Mouse (Mus musculus): ENCODE measurements around the gene Mis18bp1. TPM values are rescaled to one million over a fixed set of nuclear protein-coding genes. Genes with fewer than 3 reads are reported as not detected.
A peak's percentile ranks its signal among the peaks of the same experiment; 100 is the strongest.
"Not testable (repeated sequence)": the region's sequence is repeated elsewhere in the genome, so short reads cannot be mapped to it uniquely, and the experiment has no call there.

Gene Mis18bp1
- total RNA-seq (2021), result under 1 TPM; 0.19 to 0.48 TPM
- long read RNA-seq, experiment 1, result 0 reads
- long read RNA-seq, experiment 2, result 0 reads

DNA sequence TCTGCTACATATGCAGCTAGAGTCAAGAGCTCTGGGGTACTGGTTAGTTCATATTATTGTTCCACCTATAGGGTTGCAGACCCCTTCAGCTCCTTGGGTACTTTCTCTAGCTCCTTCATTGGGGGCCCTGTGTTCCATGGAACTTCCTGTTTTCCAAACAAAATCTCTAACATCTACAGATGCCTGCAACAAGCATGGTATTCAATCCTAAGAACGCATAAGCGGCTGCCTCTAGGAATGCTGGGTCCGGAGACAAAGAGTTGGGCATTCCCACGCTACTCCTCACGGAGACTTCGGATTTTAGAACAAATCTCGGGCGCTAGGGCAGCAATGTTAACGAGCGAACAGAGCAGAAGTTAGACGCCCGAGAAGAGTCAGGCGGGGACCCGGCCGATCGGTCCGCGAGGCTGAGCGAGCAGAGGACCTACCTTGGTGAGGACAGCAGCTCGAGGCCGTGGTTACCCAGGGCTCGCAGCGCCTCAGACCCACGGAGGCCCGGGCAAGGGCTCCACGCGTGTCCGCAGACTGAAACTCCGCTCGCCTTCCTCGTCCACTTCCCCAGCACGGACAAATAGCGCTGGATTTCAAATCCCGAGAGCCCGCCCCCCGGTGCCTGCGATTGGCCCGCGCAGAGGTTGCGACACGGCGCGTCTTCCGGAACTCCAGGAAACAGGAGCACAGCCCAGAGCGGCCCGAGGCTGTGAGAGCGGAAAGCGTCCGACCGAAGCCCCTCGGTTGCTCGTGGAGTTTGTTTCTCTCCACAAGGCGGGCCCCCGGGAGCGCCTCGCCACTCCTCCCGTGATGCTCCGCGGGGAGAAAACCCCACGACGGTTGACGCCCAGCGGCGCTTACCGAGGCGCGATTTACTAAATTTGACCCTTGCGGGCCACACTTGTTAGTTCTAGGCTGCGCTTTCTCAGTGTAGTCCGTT lies at the start of gene Mis18bp1:
Mis18bp1 (minus strand) TSS at position 584 of the 931 bp plus-strand sequence.
- intact Hi-C loops (cut with DNase I), result loop anchor here (1.0 kb wide), 1 partner anchor 97 kb away; the partner anchor contains the start of gene Fancm
- TF ChIP-seq CTCF (IDR thresholded peaks at IDR 0.05), result no peak
- H3K27ac ChIP-seq, result peak within 1 kb of the TSS; percentile 95
- DNase-seq (ENCODE audit: extremely low spot score in 1 of 2, low spot score in 2 of 2), result peak; percentile 88 to 91
- peak within 1 kb of the TSS; percentile 56 for H3K4me3 ChIP-seq

DNA sequence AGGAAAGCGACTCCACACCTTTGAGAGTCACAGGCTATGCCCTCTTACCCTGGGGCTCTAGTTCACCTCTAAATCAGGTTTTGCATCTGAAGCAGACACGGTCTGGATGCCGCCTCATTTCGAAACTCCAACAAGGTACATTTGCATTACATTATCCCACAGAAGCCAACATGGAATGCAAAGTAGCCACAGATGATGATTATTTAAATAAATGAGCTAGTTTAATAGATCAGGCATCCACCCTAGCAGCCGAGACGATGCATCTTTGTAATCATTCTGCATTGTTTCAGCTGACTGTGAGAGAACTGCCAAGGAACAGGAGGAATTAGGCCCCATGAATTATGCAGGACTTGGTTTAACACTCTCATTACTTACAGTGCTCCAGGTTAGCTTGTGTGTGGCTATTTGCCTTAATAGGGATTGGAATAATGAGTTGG lies 44.0 kb upstream of the Mis18bp1 start:
- no peak for DNase-seq (ENCODE audit: extremely low spot score in 1 of 2, low spot score in 2 of 2)
- no peak overlapping the region for H3K4me3 ChIP-seq
- intact Hi-C loops (cut with DNase I), result no loop called here
- no peak overlapping the region for H3K27ac ChIP-seq
- no peak for TF ChIP-seq CTCF (IDR thresholded peaks at IDR 0.05)

DNA sequence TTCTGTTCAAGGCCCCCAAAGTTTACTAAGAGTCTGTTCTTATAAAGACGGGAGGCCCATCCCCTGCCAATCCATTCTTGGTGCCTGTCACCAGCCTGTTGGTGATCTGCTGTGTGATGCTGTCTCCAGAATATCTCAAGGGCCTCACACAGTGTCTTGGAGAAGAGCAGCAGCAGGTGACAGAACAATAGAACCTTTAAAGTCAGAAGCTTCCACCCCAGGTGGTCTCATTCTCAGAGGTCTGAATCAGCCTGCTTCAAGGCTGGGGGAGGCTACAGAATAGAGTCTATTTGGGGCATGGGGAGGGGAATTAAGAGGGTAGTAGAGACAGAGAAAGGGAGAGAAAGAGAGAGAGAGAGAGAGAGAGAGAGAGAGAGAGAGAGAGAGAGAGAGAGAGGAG lies 34.0 kb upstream of the Mis18bp1 start:
- H3K27ac ChIP-seq, result no peak overlapping the region
- no peak overlapping the region for H3K4me3 ChIP-seq
- intact Hi-C loops (cut with DNase I), result no loop called here
- TF ChIP-seq CTCF (IDR thresholded peaks at IDR 0.05), result no peak
- no peak for DNase-seq (ENCODE audit: extremely low spot score in 1 of 2, low spot score in 2 of 2)

DNA sequence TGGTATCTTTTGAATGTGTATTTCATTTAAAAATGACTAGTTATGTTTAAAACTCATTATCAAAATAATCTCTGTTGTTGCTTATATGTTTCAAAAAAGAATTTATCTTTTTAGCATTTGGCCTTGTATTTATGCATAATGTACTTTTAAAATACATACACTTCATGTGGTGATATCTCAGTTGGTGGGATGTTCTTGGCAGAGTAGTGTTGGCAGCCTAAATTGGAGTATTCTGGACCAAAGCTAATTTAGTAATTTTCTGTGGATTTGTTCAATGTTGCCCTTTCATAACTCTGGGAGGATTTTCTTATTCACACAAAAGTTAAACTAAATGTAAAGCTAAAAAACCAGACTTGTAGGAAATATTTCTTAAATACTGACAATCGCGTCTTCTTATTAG lies 29.4 kb upstream of the Mis18bp1 start:
- Histone ChIP-seq H3K4me3 (no peak overlapping the region), H3K27ac (no peak overlapping the region)
- no peak for TF ChIP-seq CTCF (IDR thresholded peaks at IDR 0.05)
- no peak for DNase-seq (ENCODE audit: extremely low spot score in 1 of 2, low spot score in 2 of 2)
- intact Hi-C loops (cut with DNase I), result no loop called here

GRCm38 (mm10) chr12:65194003-65194530 lies 21.7 kb upstream of the Mis18bp1 start:
- DNase-seq (ENCODE audit: extremely low spot score in 1 of 2, low spot score in 2 of 2), result peak; percentile 27 to 28
- H3K4me3 ChIP-seq, result no peak overlapping the region
- peak overlapping the region; percentile 63 for H3K27ac ChIP-seq
- TF ChIP-seq CTCF (IDR thresholded peaks at IDR 0.05), result no peak
- intact Hi-C loops (cut with DNase I), result loop anchor here (10.0 kb wide), 3 partner anchors 201 to 961 kb away; no protein-coding TSS in a partner anchor

DNA sequence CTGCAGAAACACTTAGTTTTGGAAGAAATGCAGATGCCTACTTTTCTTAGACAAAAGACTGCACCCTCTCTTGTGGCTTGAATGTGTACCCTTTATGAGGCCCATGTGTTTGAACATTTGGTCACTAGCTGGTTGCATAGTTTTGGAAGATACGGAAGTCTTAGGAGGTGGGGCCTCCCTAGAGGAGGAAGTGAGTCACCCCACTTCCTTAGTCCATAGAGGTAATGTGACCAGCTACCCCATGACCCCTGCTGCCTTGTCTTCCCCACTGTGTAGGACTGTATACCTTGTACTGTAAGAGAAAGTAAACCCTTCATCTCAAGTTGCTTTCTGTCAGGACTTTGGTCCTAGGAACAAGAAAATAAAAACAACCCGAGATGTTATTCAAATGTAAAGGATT lies 16.8 kb upstream of the Mis18bp1 start:
- intact Hi-C loops (cut with DNase I), result no loop called here
- Histone ChIP-seq H3K4me3 (no peak overlapping the region), H3K27ac (no peak overlapping the region)
- TF ChIP-seq CTCF (IDR thresholded peaks at IDR 0.05), result no peak
- no peak for DNase-seq (ENCODE audit: extremely low spot score in 1 of 2, low spot score in 2 of 2)

- Histone ChIP-seq H3K4me3 (no peak overlapping the region), H3K27ac (no peak overlapping the region)
- intact Hi-C loops (cut with DNase I), result no loop called here
- TF ChIP-seq CTCF (IDR thresholded peaks at IDR 0.05), result peak; percentile 66
- DNase-seq (ENCODE audit: extremely low spot score in 1 of 2, low spot score in 2 of 2), result peak in 1 of 2 experiments; percentile 14
Measured at GRCm38 (mm10) chr12:65187365-65187764, 15.0 kb upstream of the Mis18bp1 start.

- Histone ChIP-seq H3K4me3 (no peak overlapping the region), H3K27ac (no peak overlapping the region)
- DNase-seq (ENCODE audit: extremely low spot score in 1 of 2, low spot score in 2 of 2), result no peak
- intact Hi-C loops (cut with DNase I), result no loop called here
- TF ChIP-seq CTCF (IDR thresholded peaks at IDR 0.05), result no peak
Measured at GRCm38 (mm10) chr12:65173736-65174135, 1.3 kb upstream of the Mis18bp1 start.

- Histone ChIP-seq H3K4me3 (peak overlapping the region; percentile 56), H3K27ac (peak overlapping the region; percentile 95)
- intact Hi-C loops (cut with DNase I), result loop anchor here (1.0 kb wide), 1 partner anchor 98 kb away; the partner anchor contains the start of gene Fancm
- TF ChIP-seq CTCF (IDR thresholded peaks at IDR 0.05), result peak; percentile 66
- peak; percentile 40 to 47 for DNase-seq (ENCODE audit: extremely low spot score in 1 of 2, low spot score in 2 of 2)
Measured at GRCm38 (mm10) chr12:65172959-65173358, 555 bp upstream of the Mis18bp1 start.

GRCm38 (mm10) chr12:65136121-65136520 lies 36.3 kb downstream of the Mis18bp1 start:
- intact Hi-C loops (cut with DNase I); H3K4me3 ChIP-seq; H3K27ac ChIP-seq; DNase-seq (ENCODE audit: extremely low spot score in 1 of 2, low spot score in 2 of 2): not testable (repeated sequence)

DNA sequence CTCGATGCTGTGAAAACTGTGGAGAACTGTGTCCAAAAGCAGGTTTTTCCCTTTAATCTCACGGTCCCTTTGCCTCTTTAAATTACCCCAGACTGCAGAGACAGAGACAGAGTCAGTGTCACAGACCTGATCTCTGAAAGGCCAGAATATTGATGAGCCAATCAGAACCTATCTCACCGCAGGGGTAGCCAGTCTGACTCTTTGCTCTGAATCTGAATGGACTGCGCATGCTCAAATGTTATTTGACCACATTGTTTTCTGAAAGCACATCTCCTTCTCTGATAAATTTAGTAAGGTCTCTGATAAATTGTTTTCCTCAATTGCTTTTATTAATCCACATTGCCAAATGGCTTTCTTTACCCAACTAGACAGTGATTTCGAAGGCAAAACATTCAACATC lies 53.0 kb downstream of the Mis18bp1 start:
- Histone ChIP-seq H3K4me3 (no peak overlapping the region), H3K27ac (no peak overlapping the region)
- no peak for DNase-seq (ENCODE audit: extremely low spot score in 1 of 2, low spot score in 2 of 2)
- intact Hi-C loops (cut with DNase I), result no loop called here
- no peak for TF ChIP-seq CTCF (IDR thresholded peaks at IDR 0.05)

DNA sequence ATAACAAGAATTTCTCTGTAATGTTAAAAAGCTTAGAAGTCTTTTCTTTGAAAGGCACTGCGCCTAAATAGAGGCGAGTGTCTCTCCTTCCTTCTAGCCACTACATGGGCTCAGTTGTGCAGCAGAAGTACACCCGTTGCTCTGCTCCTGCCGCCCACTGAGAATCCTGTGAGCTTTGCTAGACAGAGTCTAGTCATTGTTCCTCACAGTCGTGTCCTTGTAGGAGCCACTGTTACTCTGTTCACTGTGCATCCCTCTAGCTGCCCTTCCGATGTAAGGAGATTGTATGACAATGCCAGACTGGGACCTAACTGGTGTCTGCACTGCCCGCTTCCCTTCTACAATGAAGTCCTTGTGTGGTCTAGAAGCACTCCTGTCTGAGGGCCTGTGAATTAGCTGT lies 53.4 kb downstream of the Mis18bp1 start:
- TF ChIP-seq CTCF (IDR thresholded peaks at IDR 0.05), result no peak
- Histone ChIP-seq H3K27ac (no peak overlapping the region), H3K4me3 (no peak overlapping the region)
- DNase-seq (ENCODE audit: extremely low spot score in 1 of 2, low spot score in 2 of 2), result no peak
- intact Hi-C loops (cut with DNase I), result no loop called here

GRCm38 (mm10) chr12:65114978-65115377 lies 57.4 kb downstream of the Mis18bp1 start:
- DNase-seq (ENCODE audit: extremely low spot score in 1 of 2, low spot score in 2 of 2); intact Hi-C loops (cut with DNase I): not testable (repeated sequence)

More at GRCm38 (mm10) chr12:65114978-65115377, 57.4 kb downstream of the Mis18bp1 start:
- not testable (repeated sequence) for H3K4me3 ChIP-seq, H3K27ac ChIP-seq
